Mouse (Mus musculus) telencephalon, adult 2 months (tissue): ENCODE results near the gene Hist2h4.
A peak's percentile ranks its signal among the peaks of the same experiment; 100 is the strongest.

Source experiments
- DNase-seq: peaks from one replicate; pipeline ENCODE4 v3.0.0-alpha.2; 2011; ENCODE audit warnings: low read depth, low spot score

Hist2h4 gene

DNA sequence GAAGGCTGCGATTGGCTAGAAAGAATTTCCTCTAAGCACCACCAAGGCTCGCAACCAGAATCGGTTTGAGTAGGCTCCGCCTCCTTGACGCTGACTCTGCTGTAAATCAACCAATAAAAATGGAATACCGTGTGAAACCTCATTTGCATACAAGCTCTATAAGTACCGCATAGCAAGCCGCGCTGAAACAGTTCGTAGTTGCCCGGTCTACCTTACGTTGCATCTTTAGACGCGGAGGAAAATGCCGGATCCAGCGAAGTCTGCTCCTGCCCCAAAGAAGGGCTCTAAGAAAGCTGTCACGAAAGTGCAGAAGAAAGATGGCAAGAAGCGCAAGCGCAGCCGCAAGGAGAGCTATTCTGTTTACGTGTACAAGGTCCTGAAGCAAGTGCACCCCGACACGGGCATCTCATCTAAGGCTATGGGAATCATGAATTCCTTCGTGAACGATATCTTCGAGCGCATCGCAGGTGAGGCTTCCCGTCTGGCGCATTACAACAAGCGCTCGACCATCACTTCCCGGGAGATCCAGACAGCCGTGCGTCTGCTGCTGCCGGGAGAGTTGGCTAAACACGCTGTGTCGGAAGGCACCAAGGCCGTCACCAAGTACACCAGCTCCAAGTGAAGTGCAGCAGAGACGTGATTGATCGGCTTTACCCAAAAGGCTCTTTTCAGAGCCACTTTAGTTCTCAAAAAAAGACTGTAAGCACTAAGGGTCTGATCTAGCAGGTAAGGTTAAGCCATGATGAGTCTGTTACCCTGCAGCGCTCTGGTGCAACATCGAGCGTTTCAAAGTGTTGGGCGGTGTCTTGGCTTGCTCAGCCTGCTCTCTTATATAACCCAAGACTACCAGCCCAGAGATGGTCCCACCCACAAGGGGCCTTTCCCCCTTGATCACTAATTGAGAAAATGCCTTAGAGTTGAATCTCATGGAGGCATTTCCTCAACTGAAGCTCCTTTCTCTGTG lies 6.7 kb upstream of the Hist2h4 start, which contains the start of gene Hist2h2bb:
Hist2h2bb (plus strand) TSS at position 242 of the 964 bp plus-strand sequence.
- peak; percentile 99 for DNase-seq

DNA sequence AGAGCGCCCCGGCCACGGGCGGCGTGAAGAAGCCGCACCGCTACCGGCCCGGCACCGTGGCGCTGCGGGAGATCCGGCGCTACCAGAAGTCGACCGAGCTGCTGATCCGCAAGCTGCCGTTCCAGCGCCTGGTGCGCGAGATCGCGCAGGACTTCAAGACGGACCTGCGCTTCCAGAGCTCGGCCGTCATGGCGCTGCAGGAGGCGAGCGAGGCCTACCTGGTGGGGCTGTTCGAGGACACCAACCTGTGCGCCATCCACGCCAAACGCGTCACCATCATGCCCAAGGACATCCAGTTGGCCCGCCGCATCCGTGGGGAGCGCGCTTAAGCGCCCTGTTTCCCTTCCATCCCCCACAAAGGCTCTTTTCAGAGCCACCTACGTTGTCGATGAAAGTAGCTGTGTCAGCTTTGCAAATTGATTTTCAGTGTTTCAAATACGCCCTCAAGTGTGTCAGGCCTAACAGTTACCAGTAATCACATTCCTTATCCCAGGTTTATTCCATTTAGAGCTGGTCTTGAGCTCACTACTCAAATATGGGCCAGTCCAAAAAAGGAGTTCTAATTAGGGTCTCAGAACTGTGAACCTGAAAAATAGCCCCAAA lies 5.8 kb upstream of the Hist2h4 start:
- peak; percentile 36 for DNase-seq

DNA sequence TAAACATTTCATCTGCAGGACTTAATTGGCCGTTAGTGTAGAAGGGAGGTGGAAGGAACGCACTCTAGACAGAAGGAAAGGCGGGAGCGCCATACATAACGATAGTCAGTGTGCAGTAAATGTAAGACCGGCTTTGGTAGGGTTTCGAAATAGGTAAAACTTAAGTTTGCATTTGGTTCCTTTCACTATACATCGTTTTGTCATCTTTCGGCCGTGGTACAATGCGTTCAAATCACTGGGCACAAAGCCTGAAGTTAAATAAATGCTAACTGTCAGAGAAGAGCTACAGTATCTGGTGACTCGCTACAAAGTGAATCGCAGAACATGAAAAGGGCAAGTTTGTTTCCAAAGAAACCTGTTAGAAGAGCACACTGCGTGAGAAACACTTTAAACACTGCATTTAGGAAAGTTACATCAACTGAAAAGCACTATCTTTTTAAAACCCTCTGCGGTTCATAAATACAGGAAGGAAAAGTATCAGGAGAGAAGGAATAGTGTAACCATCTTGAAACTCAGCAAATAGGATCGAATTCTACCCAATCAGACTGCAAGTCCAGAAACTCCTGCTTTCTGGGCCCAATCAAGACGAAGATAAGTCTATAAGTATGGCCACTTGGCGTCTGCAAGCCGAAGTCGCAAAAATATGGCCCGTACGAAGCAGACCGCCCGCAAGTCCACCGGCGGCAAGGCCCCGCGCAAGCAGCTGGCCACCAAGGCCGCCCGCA lies 5.1 kb upstream of the Hist2h4 start, which contains the start of gene Hist2h3b:
Hist2h3b (plus strand) TSS at position 604 of the 725 bp plus-strand sequence.
- peak; percentile 96 for DNase-seq

DNA sequence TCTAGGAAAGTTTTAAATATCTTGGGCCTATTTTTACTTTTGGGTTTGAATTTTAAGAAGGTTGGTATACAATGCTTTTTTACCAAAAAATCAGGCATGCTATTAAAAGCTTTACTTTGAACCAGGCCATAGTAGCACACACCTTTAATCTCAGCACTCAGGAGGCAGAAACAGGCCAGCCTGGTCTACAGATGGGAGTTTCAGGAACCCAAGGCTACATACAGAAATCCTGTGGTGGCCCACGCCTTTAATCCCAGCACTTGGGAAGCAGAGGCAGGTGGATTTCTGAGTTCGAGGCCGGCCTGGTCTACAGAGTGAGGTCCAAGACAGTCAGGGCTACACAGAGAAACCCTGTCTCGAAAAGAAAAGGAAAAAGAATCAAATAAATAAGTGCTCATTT lies 4.4 kb upstream of the Hist2h4 start:
- DNase-seq: no peak

DNA sequence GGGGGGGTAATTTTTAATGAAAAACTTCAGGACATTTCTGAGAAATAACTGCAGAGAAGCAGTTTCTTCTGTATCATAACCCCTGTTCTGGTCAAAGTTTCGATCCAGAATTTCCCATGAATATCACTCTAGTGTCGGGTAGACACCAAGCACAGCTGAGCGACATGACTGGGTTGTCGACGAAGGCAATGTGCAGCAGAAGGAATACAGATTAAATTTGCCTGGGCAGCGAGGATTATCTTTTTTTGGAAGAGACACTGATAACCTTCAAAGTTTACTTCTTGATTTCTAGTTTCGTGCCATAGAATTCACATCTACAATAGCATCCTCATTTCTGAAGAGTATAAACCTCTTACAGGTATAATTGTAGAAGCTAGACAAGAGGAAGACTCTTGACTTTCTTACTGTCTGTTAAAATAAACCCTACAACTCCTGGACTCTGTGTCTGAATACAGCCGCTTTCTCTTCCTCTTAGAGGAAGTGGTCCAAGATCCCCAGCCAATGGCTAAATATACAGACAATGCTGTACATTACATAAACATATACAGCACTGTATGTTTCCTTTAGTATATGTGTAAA lies 3.1 kb upstream of the Hist2h4 start:
- no peak for DNase-seq

DNA sequence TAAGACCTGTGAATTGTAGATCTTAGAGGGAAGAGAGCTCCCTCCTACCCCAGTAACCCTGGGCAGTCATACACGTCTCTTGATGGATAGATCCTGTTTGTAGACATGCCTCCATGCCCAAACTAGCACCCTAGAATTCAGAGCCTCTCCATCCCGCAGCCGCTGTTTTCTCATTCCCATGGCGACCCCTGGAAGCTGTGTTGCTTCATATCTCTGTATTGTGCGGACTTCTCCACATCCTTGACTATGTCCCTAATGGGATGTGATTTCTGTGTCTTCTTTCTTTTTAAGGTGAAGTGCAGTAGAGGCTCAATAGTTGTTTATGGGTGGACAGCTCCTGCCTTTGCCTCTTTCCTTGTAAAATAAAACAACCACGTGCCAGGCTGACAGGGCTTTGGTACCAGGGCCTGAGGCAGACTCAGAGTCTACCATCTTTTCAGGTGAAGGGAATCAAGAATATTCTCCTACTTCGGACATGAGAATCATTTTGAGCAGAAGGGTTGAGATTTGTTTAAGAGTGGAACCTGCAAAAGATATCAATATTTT lies 1.4 kb upstream of the Hist2h4 start:
- DNase-seq: no peak

DNA sequence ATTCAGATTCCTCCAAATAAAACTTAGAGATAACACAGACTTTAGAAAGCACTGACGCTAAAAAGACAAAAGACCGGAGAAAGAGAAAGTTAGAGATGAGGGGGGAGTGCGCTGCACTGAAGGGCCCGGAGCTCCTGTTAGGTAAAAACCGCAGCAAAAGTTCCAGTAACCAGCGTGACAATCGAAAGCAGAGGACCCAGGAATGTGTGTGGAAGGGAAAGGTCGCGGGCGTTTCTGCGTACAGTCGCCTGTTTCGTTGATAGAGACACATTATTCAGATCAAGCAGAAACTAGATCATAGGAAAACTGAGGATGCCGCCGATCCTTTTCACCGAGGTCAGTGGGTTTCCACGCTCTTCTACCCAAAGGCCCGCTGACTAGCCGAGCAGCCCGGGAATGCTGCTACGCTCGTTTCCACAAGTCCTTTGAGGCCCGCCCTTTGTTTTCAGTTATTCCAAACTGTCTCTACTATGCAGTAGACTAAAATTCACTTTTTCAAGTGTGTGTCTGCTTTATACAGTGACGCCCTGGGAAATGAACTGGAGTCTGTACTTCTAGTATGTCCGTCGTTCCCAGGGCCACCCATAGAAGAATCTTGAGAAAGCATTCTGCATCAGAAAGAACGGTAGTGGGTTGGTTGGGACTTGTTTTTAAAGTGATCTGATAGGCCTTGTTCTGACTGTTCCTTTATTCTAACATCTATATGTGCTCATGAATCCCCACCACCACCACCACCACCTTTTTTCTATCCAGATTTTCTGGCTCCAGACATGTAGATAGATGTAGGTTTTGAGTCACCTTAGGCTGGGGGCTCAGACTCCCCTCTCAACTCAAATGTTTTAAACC lies 670 bp upstream of the Hist2h4 start:
- DNase-seq: no peak

DNA sequence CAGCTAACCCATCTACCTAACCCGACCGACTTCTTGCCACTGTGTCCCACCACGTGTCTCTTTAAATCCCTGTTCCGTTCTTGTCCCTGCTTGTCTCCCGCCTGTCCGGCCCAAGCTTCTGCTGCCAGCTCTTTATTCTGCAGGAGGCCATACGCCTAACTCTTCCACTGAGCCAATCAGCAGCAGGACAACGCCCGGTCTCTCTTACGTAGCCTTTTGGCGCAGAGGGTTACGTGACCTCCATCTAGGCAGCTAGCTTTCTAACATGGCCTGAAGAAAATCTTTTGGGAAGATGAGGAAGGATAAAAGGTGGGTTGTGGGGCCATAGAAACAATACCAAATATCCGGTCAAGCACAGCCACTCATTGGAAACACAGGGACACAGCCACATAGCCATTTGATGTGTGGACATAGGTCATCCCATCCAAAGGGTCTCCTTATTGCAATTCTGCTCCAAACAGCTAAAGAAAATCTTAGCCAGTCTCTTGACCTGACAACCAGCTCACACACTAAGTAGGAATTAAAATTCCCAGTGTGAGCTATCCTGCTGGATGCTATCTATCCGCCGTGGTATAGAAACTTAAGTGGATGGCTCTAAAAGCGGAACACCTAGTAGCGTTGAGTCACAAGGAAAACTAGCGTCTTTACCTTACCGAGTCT lies 765 bp downstream of the Hist2h4 start:
- DNase-seq: peak; percentile 96

DNA sequence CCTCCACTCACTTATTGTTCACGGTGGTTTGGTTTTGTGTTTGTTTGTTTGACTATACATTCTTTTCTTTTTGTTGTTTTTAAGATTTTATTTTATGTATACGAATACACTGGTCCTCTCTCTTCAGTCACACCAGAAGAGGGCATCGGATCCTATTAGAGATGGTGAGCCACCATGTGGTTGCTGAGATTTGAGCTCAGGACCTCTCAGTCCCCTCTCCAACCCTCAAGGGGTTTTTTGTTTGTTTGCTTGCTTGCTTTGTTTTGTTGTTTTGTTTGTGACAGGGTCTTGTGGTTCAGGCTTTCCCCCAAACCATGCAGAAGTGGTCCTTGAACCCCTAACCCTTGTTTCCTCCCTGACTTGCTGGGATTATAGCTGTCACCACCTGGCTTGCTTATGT lies 1.5 kb downstream of the Hist2h4 start:
- no peak for DNase-seq

DNA sequence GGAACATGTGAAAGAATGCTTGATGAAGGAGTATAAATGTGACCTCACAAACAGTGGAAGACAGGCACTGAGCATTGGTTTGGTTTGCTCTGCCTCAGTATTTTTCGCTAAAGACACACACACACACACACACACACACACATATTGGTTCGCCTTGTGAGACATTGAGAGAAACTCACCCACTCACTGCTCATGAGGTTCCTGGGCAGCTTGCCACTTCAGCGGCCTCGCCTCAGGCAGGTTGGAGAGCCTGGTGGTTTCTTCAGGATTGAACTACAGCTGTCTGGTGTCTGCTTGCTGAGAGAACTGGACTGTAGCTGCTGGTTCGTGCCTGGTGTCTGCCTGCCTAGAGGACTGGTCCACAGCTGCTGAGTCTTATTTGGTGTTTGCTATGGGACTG lies 2.9 kb downstream of the Hist2h4 start:
- no peak for DNase-seq

DNA sequence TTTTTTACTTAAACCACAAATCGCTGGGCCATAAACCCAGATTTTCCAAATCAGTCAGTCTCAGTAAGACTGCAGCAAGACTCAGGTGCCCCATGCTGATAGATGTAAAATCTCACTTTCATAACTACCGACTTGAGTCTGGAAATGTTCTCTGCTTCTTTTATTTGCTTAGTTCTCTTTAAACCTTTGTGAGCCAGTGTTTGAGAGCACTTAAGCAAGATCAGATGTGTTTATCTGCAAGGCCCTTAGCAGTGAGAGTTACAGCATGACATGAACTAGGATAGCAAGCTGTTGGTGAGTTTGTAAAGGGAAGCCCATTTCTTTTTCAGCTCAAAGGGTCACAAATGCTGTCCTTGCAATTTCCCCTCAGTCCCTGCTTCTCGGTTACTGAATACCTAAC lies 5.9 kb downstream of the Hist2h4 start:
- DNase-seq: no peak

DNA sequence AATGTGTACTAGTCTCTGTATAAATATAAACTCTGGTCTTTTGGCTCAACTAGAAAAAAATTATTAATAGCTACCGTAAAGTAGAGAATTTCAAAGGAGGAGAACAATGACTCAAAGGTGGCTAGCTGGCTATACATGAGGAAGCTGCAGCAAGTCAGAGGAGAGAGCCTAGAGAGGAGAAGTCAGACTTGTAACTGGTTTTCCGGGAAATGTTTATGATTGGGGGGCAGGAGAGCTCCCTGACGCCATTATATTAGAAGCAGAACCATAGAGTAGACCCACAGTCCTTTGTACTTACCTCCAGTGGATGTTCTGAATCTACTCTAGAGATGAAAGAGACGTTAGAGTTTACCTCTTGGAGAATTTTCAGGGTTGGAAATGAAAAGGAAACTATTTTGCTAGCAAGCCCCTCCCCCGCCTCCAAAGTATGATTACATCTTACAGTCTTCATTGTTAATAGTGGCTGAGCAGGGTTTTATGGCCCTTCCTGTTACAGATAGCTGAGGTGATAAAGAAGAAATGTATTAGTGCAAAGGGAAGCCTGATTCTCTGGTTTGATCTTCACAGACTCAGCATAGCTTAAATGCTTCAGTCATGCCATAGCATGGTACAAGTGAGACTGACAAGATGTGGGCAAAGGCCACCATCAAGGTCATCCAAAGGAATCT lies 7.1 kb downstream of the Hist2h4 start:
- DNase-seq: no peak

DNA sequence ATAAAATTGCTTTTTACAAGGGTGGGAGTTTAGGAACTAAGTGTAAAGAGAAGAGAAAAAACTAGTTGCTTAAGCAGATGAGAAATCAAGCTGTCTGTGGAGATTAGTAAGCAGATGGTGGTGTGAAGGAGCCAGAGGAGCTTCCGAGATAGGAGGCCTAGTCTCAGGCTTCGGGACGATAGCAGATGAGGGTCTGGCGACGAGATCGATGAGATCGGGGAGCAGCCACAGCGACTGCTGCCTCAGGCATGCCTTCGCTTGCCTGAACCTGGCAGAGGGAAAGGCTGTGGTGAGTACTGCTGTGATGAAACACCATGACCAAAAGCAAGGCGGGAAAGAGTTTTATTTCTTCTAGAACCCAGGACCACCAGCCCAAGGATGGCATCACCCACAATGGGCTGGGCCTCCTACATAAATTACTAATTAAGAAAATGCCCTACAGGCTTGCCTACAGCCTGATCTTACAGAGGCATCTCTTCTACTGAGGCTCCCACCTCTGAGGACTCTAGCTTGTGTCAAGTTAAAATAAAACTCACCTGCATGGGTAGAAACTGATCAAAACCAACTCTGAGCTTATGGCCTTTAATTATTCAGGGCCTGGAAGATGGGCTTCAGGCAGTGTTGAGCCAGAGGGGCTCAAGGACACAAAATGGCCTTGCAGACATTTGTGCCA lies 8.3 kb downstream of the Hist2h4 start:
- no peak for DNase-seq

DNA sequence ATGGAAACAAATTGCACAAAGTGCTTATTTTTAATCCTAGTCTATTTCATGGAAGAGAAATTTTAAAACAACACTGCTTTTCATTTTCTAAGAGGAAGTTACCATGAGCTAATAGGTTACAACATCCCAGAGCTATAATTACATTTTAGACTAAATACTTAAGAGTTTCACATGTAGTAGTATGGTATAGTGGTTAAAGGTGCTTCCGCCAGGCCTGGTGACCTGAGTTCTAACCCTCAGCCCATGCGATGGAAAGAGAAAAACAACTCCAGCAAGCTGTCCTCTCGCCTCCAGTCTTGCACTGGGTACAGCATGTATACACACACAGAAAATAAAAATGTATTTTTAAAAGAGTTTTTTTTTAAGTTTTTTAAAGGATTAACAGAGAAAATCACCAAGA lies 11.3 kb downstream of the Hist2h4 start:
- DNase-seq: no peak

DNA sequence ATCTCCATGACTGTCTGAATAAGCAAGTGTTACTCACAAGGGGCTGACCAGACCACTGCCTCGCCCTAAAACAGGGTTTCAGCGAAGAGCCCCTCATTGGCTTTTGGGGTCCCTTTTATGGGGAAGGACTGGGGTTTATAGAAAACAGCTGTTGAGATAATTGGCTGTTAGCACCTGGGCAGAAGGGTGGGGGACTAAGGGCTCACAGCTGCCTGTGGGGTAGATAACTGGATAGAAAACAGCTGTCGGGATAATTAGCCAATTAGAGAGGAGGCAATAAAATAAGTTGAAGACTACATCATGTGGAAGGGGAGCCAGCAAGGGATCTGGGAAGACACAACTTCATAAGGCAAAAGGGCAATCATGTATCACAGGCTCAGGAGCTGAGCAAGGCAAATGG lies 12.2 kb downstream of the Hist2h4 start:
- DNase-seq: no peak

DNA sequence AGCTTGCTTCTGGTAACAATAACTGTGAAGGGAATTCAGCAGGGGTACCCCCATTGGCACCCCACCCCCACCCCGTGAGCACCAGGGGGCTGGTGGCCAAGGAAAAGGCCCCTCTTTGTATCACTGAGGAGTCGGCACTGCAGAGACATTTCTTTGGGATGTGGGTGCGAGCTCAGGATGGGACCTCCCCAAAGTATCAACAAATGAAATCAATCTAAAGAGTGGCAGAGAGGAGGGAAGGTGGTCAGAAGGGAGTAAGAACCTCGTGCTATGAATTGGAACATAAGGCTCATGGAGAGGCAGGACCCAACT lies 14.1 kb downstream of the Hist2h4 start:
- DNase-seq: no peak

DNA sequence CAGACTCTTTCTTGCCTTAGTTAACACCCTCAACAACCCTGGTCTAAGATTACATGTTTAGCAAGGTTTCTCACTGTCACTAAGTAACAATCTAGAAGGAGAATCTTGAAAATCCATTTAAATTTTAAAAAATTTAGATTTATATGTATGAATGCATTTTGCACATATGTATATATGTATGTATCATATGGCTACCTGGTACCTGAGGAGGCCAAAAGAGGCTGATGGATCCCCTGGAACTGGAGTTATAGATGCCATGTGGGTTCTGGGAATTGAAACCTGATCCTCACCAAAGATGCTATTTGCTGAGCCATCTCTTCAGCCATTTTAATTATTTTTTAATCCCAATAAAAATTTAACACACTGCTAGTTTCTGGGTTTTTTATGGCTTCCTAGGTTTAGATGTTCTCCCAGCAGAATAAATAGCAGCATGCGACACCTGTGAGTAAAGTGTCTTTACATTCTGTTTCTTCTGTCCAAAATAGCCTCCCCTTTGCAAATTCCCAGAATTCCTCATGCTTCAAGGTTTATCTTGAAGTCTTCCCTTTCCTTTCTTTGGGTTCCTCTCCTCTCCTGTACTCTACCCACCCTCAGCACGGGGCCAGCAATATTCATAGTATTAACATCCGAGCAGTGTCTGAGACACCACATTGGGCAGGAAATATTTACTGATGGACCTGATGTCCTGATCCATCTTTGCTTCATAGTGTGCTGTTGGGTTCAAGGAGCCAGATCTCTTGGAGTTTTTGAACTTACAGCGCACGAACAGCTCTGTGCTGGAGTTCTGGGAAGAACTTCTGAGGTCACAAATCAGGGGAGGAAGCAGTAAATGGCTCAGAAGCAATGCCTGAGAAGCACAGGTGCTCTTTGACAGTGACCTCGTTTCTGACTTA lies 14.7 kb downstream of the Hist2h4 start:
- DNase-seq: no peak
